Mouse (Mus musculus) urinary bladder, adult 18-20 months (tissue): ENCODE data around the gene Vmn1r176.
"Not testable (repeated sequence)": the region's sequence is repeated elsewhere in the genome, so short reads cannot be mapped to it uniquely, and the experiment has no call there.

Experiments
- DNase-seq, 2 experiments: peaks; one replicate each; pipeline ENCODE4 v3.0.0; 2022; ENCODE audit warnings: low spot score in 2 of 2, mixed read lengths in 2 of 2

The Vmn1r176 gene

DNA sequence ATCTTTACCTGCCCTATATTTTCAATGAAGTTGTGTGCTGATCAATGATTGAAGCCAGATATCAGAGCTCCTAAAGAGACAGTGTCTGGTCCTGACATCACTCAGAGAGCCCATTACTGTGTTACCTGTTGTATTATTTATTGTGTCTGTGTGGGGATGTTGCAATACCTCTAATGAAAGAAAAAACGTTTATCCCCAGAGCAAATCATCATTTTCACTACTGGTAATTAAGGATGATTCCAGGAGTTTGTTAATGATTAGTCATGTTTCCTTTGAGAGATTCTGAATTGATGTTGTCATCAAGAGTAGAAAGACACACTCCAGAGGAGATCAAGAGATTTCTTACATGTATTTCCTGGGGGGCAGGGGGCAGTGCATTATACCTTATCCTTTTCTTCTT, at the start of gene Vmn1r176:
Gene Vmn1r176 (minus strand): TSS at position 101 of the 400 bp plus-strand sequence.
- DNase-seq: not testable (repeated sequence)

DNA sequence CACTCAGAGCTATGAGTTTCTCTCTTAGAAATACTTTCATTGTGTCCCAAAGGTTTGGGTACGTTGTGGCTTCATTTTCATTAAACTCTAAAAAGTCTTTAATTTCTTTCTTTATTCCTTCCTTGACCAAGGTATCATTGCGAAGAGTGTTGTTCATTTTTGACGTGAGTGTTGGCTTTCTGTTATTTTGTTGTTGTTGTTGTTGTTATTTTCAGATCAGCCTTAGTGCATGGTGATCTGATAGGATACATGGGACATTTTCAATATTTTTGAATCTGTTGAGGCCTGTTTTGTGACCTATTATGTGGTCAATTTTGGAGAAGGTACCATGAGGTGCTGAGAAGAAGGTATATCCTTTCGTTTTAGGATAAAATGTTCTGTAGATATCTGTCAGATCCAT, 39.7 kb upstream of the Vmn1r176 start:
- DNase-seq: not testable (repeated sequence)

- DNase-seq: not testable (repeated sequence)
Observed at GRCm38 (mm10) chr7:23866349-23866748, 29.2 kb upstream of the Vmn1r176 start, which contains the start of gene Vmn1r177. Gene Vmn1r177, minus strand, starts transcription at chr7:23866449.

DNA sequence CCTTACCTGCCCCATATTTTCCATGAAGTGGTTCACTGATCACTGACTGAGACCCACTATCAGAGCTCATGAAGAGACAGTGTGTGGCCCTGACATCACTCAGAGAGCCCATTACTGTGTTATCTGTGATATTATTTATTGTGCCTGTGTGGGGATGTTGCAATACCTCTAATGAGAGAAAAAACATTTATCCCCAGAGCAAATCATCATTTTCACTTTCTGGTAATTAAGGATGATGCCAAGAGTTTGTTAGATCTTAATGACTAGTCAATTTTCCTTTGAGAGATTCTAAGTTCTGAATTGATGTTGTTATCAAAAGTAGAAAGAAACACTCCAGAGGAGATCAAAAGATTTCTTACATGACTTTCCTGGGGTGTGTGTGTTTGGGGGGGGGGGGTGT, 26.6 kb downstream of the Vmn1r176 start, which contains the start of gene Vmn1r175:
Gene Vmn1r175 (minus strand): TSS at position 101 of the 400 bp plus-strand sequence.
- not testable (repeated sequence) for DNase-seq

DNA sequence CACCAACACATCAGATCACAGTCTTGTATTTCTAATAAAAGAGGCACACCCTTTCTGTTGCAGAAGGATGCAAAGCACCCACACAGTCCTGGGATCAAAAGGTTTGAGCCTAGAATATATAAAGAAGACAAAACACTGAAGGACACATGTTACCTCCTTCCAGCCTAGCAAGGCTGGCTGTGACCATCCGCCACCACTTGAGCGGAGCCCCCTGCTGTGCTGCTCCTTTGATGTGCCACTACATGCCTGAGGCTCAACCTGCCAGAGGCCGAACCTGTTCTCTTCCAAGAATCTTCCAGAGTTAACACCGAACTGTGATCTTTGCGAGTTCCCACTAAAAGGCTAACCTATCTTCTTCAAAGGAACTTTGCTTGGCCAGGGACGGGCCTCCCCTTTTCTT, 52.6 kb downstream of the Vmn1r176 start:
- DNase-seq: no peak
